Mouse (Mus musculus): Measurements from ENCODE around the gene Srebf2. TPM values are rescaled to one million over a fixed set of nuclear protein-coding genes. Genes with fewer than 3 reads are reported as not detected.

The Srebf2 gene
- polyA plus RNA-seq, 1 experiment from 2014 or later, result 114 TPM

DNA sequence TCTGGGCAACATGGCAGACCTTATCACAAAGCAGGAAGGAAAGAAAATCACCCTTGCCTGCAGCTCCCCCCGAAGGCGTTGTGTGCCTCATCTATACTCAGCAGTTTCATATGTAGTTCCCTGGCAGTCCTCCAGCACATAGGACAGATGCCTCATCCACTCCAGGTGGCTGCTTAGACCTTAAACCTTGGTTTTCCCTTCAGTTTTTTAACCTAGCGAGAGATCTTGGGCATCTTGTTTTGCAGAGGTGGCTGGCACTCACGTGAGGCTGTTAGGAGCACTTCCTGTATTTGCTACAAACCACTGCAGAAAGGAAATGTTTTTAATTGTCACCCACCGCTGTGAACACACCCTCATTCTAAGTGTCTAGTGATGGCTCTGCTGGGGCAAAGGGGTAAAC, 40.0 kb downstream of the Srebf2 start:
- no peak for TF ChIP-seq CTCF (IDR thresholded peaks at IDR 0.05; ENCODE audit: low read depth)
- no peak for DNase-seq
- Histone ChIP-seq H3K36me3 (ENCODE audit: insufficient read depth) (peaks cover 97% of the 10 kb centered on the region), H3K4me1 (ENCODE audit: insufficient read depth) (no peaks in the 10 kb centered on the region), H3K4me2 (no peak overlapping the region), H3K9ac (no peak overlapping the region), H3K27me3 (ENCODE audit: insufficient read depth, low read length) (no peaks in the 10 kb centered on the region), H3K9me3 (ENCODE audit: low read depth, low read length) (peaks cover 4% of the 10 kb centered on the region; the same call in 1 of the 2 replicates), H3K27ac (ENCODE audit: low read depth) (peak overlapping the region; percentile 50), H3K4me3 (ENCODE audit: low read depth, low read length) (no peak overlapping the region)
- no peak for ATAC-seq (ENCODE audit: insufficient read depth)
- WGBS, result 90% methylated on average over 5 of the region's 5 CpGs

DNA sequence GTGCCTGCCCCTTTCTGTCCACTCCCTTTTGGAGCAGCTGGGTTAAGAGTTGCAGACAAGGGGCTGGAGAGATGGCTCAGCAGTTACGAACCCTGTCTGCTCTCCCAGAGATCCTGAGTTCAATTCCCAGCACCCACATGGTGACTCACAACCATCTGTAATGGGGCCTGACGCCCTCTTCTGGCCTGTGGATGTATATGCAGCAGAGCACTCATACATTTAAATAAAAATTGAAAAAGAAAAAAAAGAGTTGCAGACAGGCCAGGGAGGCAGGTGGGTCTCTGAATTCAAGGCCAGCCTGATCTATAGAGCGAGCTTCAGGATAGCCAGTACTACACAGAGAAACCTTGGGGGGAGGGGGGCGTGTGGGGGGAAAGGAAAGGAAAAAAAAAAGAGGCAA, 40.4 kb downstream of the Srebf2 start:
- no peak for ATAC-seq (ENCODE audit: insufficient read depth)
- Histone ChIP-seq H3K36me3 (ENCODE audit: insufficient read depth) (peaks cover 97% of the 10 kb centered on the region), H3K4me3 (ENCODE audit: low read depth, low read length) (no peak overlapping the region), H3K9me3 (ENCODE audit: low read depth, low read length) (no peaks in the 10 kb centered on the region), H3K9ac (no peak overlapping the region), H3K4me2 (no peak overlapping the region), H3K27me3 (ENCODE audit: insufficient read depth, low read length) (no peaks in the 10 kb centered on the region), H3K27ac (ENCODE audit: low read depth) (no peak overlapping the region), H3K4me1 (ENCODE audit: insufficient read depth) (no peaks in the 10 kb centered on the region)
- no peak for TF ChIP-seq CTCF (IDR thresholded peaks at IDR 0.05; ENCODE audit: low read depth)
- WGBS, result 86% methylated on average over 4 of the region's 4 CpGs
- DNase-seq, result no peak

DNA sequence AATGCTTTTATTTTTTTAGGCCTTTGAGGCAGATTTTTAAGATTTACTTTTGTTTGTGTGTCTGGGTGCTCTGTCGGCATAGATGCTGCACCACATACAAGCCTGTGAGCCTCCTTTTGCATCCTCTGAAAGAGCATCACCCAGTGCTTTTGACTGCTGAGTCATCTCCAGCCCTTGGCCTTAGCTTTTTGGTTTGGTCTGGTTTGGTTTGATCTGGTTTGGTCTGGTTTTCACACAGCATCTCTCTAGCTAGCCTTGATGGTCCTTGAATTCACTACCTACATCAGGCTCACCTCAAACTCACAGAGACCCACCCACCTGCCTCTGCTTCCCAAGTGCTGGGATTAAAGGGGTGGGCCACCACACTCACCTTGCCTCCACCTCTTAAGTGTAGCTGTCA, 40.9 kb downstream of the Srebf2 start:
- no peak overlapping the region for H3K4me3 ChIP-seq (ENCODE audit: low read depth, low read length)
- H3K27ac ChIP-seq (ENCODE audit: low read depth), result no peak overlapping the region
- DNase-seq (no peak), ATAC-seq (ENCODE audit: insufficient read depth) (no peak)
- H3K4me1 ChIP-seq (ENCODE audit: insufficient read depth), result no peaks in the 10 kb centered on the region
- no peak for TF ChIP-seq CTCF (IDR thresholded peaks at IDR 0.05; ENCODE audit: low read depth)
- no peaks in the 10 kb centered on the region for H3K9me3 ChIP-seq (ENCODE audit: low read depth, low read length)
- WGBS, result 94% methylated on average over 1 of the region's 1 CpGs
- no peak overlapping the region for H3K4me2 ChIP-seq
- H3K36me3 ChIP-seq (ENCODE audit: insufficient read depth), result peaks cover 97% of the 10 kb centered on the region
- no peak overlapping the region for H3K9ac ChIP-seq
- H3K27me3 ChIP-seq (ENCODE audit: insufficient read depth, low read length), result no peaks in the 10 kb centered on the region

DNA sequence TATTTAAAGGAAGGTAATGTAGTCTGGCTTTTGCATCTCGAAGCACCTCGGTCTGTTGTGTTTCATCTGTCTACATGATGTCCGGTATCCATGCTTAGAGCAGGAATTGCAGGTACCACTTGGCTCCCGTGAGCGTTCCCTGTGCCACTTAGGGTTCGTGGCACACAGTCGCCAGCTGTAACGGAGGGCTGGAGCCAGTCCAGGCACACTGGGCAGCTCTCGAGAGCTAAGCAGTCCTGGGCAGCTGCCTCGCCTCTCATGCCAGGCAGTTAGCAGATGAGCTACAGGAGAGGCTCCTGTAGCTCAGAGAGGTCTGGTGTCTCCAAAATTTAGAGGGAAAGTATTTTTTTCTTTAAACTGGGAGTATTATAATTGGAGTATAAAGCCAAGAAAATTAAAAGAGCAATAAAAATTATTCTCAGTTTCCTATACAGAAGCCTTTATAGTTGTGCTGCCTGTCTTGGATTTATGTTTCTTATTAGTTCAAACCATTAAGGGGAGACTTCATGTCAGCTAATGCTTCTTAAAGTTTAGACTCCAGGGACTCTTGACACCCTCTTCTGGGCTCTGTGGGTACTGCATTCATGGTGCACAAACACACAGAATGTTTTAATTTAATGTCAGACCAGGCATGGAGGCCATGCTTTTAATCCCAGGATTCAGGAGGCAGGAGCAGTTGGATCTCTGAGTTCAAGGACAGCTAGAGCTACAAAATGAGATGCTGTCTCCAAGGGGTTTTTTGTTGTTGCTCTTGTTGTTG, 41.7 kb downstream of the Srebf2 start:
- H3K9ac ChIP-seq, result no peak overlapping the region
- no peaks in the 10 kb centered on the region for H3K9me3 ChIP-seq (ENCODE audit: low read depth, low read length)
- 96% methylated on average over 10 of the region's 10 CpGs for WGBS
- H3K36me3 ChIP-seq (ENCODE audit: insufficient read depth), result peaks cover 97% of the 10 kb centered on the region
- DNase-seq (peak; percentile 73), ATAC-seq (ENCODE audit: insufficient read depth) (no peak)
- no peaks in the 10 kb centered on the region for H3K4me1 ChIP-seq (ENCODE audit: insufficient read depth)
- no peaks in the 10 kb centered on the region for H3K27me3 ChIP-seq (ENCODE audit: insufficient read depth, low read length)
- no peak overlapping the region for H3K4me2 ChIP-seq
- H3K4me3 ChIP-seq (ENCODE audit: low read depth, low read length), result no peak overlapping the region
- peak; percentile 64 for TF ChIP-seq CTCF (IDR thresholded peaks at IDR 0.05; ENCODE audit: low read depth)
- no peak overlapping the region for H3K27ac ChIP-seq (ENCODE audit: low read depth)

DNA sequence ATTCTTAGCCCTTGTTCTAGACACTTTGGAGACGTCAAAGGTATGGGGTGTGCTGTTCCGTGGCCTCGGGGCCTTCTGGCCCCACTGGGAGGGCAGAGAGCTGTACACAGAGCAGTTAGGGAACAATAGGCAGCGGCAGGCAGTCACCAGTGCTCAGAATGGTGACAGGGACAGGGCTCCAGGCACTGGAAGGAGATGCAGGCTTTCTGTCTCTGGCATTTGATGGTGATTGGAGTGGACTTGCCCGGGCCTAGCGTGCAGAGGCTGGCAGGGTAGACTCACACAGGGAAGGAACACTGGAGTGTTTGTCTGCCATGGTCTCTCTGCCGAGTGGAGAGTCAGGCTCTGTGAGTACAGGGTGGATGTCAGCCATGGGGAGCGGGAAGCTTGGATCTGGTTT, 45.6 kb downstream of the Srebf2 start:
- ATAC-seq (ENCODE audit: insufficient read depth), result no peak
- Histone ChIP-seq H3K27me3 (ENCODE audit: insufficient read depth, low read length) (no peaks in the 10 kb centered on the region), H3K4me1 (ENCODE audit: insufficient read depth) (no peaks in the 10 kb centered on the region), H3K27ac (ENCODE audit: low read depth) (no peak overlapping the region), H3K36me3 (ENCODE audit: insufficient read depth) (peaks cover 97% of the 10 kb centered on the region), H3K4me3 (ENCODE audit: low read depth, low read length) (no peak overlapping the region), H3K9ac (no peak overlapping the region), H3K9me3 (ENCODE audit: low read depth, low read length) (no peaks in the 10 kb centered on the region), H3K4me2 (no peak overlapping the region)
- no peak for TF ChIP-seq CTCF (IDR thresholded peaks at IDR 0.05; ENCODE audit: low read depth)
- WGBS, result 82% methylated on average over 8 of the region's 8 CpGs
- no peak for DNase-seq

DNA sequence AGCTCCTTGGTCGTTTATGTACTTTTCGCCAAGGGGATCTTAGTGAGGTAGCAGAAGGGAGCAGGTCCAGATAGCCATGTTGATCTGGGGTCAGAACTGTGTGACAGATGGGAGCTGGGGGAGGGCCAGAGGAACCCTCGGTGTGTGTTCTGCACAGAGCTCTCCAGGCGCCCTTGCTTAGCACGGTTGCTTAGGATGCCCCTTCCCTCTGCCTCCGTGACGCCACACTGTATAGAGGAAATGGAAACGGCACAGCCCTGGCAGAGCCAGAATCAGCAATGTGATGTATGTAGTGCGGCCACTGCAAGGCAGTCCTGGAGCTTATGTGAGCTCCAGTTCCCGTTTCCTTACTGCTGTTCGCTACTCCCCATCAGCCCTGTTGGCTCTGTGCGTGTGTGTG, 49.3 kb downstream of the Srebf2 start:
- 78% methylated on average over 12 of the region's 12 CpGs for WGBS
- ATAC-seq (ENCODE audit: insufficient read depth), result no peak
- no peak overlapping the region for H3K4me3 ChIP-seq (ENCODE audit: low read depth, low read length)

DNA sequence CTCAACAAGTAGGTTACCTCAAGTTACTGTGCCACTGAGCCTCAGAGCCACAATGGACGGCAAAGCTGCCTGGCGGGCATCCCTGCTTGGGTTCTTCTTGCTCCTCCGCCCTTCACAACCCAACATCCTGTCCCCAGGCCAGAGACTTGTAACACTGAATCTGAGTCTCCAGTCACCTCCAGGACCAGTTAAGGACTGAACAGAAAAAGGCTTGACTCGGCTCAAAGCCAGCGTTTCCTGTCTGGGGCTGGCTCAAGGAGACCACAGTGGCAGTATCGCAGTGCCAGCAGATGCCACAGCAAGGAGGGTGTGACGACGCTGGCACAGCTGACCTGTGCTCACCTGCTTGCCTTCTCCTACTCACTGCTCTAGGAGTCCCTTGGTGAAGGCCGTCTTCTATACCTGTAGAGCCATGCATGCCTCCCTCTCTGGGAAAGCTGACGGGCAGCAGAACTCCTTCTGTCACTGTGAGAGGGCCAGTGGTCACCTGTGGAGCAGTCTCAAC, 50.3 kb downstream of the Srebf2 start:
- H3K9me3 ChIP-seq (ENCODE audit: low read depth, low read length), result no peaks in the 10 kb centered on the region

More for the DNA sequence above, 49.3 kb downstream of the Srebf2 start:
- Histone ChIP-seq H3K9ac (no peak overlapping the region), H3K9me3 (ENCODE audit: low read depth, low read length) (no peaks in the 10 kb centered on the region), H3K36me3 (ENCODE audit: insufficient read depth) (peaks cover 98% of the 10 kb centered on the region), H3K27me3 (ENCODE audit: insufficient read depth, low read length) (no peaks in the 10 kb centered on the region), H3K4me1 (ENCODE audit: insufficient read depth) (no peaks in the 10 kb centered on the region), H3K4me2 (no peak overlapping the region), H3K27ac (ENCODE audit: low read depth) (no peak overlapping the region)
- TF ChIP-seq CTCF (IDR thresholded peaks at IDR 0.05; ENCODE audit: low read depth), result no peak
- DNase-seq, result no peak

More for the DNA sequence above, 50.3 kb downstream of the Srebf2 start:
- Histone ChIP-seq H3K4me1 (ENCODE audit: insufficient read depth) (no peaks in the 10 kb centered on the region), H3K27ac (ENCODE audit: low read depth) (no peak overlapping the region), H3K27me3 (ENCODE audit: insufficient read depth, low read length) (no peaks in the 10 kb centered on the region), H3K36me3 (ENCODE audit: insufficient read depth) (peaks cover 97% of the 10 kb centered on the region), H3K4me2 (no peak overlapping the region), H3K4me3 (ENCODE audit: low read depth, low read length) (no peak overlapping the region), H3K9ac (no peak overlapping the region)
- DNase-seq (no peak), ATAC-seq (ENCODE audit: insufficient read depth) (no peak)
- 94% methylated on average over 10 of the region's 10 CpGs for WGBS
- no peak for TF ChIP-seq CTCF (IDR thresholded peaks at IDR 0.05; ENCODE audit: low read depth)
